Mouse (Mus musculus) heart, embryonic 11.5 days (tissue): ENCODE data around the gene Rhob. TPM values are rescaled to one million over a fixed set of nuclear protein-coding genes. Genes with fewer than 3 reads are reported as not detected.
"Not testable (repeated sequence)": the region's sequence is repeated elsewhere in the genome, so short reads cannot be mapped to it uniquely, and the experiment has no call there.

ENCODE experiments used
- ATAC-seq: fragments of 200-750 bp; cut with Nextera tagmentation; replicated peaks from 2 replicates; pipeline ENCODE4 v1.8.0; 2017; ENCODE audit warnings: moderate library complexity; ENCODE audit not compliant: insufficient number of reproducible peaks, low FRiP score, low TSS enrichment
- H3K27ac ChIP-seq: fragments of 300-500 bp; sonication (generic); 2 replicates; pipeline ENCODE4 v1.5.1; 2014; ENCODE audit warnings: mild to moderate bottlenecking, low read depth, low read length
- H3K27me3 ChIP-seq: fragments of 300-500 bp; sonication (generic); 2 replicates; pipeline ENCODE4 v1.6.1; 2014; ENCODE audit warnings: mild to moderate bottlenecking, low read length, mixed read lengths; ENCODE audit not compliant: control insufficient read depth, insufficient read depth
- H3K36me3 ChIP-seq: fragments of 300-500 bp; sonication (generic); 2 replicates; pipeline ENCODE4 v1.6.1; 2014; ENCODE audit warnings: mild to moderate bottlenecking, low read length, moderate library complexity, mixed read lengths; ENCODE audit not compliant: control insufficient read depth, insufficient read depth
- H3K4me1 ChIP-seq: fragments of 300-500 bp; sonication (generic); 2 replicates; pipeline ENCODE4 v1.6.1; 2014; ENCODE audit warnings: low read length; ENCODE audit not compliant: control insufficient read depth, insufficient read depth
- H3K4me2 ChIP-seq: fragments of 300-500 bp; sonication (generic); 2 replicates; pipeline ENCODE4 v1.6.1; 2014; ENCODE audit warnings: mild to moderate bottlenecking, moderate library complexity
- H3K4me3 ChIP-seq: fragments of 300-500 bp; sonication (generic); 2 replicates; pipeline ENCODE4 v1.5.1; 2014; ENCODE audit warnings: low read depth, low read length
- H3K9ac ChIP-seq: fragments of 300-500 bp; sonication (generic); 2 replicates; pipeline ENCODE4 v1.6.1; 2014; ENCODE audit warnings: mild to moderate bottlenecking, low read depth, low read length, moderate library complexity
- H3K9me3 ChIP-seq: fragments of 300-500 bp; sonication (generic); replicated peaks from 2 replicates; pipeline ENCODE4 v1.6.1; 2016; ENCODE audit warnings: low read length; ENCODE audit not compliant: control insufficient read depth
- WGBS: fragments of 180-500 bp; shearing (Covaris S2); extraction: QIAGEN DNeasy Blood & Tissue Kit; methylation state at CpG from one replicate; pipeline ENCODE4 v1.1.7; 2014; ENCODE audit not compliant: insufficient replicate concordance; 5-methylcytosine and 5-hydroxymethylcytosine counted together
- polyA plus RNA-seq: library from polyadenylated mRNA; unstranded; fragments of >200 nt; fragmentation: Nextera tagmentation; extraction: Ambion mirVana; gene quantifications from 2 replicates; pipeline ENCODE4 v1.2.1, GENCODE M21; 2014

Rhob gene
- polyA plus RNA-seq, 1 experiment from 2014 or later = 54.8 TPM

GRCm38 (mm10) chr12:8463599-8464160 lies 36.1 kb downstream of the Rhob start:
- Histone ChIP-seq H3K4me3 (no peak overlapping the region), H3K27ac (no peak overlapping the region), H3K9me3 (no peaks in the 10 kb centered on the region), H3K9ac (no peak overlapping the region), H3K4me2 (no peak overlapping the region), H3K27me3 (no peaks in the 10 kb centered on the region), H3K36me3 (no peaks in the 10 kb centered on the region), H3K4me1 (no peaks in the 10 kb centered on the region)
- ATAC-seq = no peak
- WGBS = 71% methylated on average over 3 of the region's 3 CpGs

GRCm38 (mm10) chr12:8462533-8462932 lies 37.3 kb downstream of the Rhob start:
- H3K4me3 ChIP-seq = no peak overlapping the region
- no peak overlapping the region for H3K27ac ChIP-seq
- no peak for ATAC-seq
- H3K27me3 ChIP-seq = no peaks in the 10 kb centered on the region
- 74% methylated on average over 5 of the region's 5 CpGs for WGBS
- no peak overlapping the region for H3K4me2 ChIP-seq
- H3K9me3 ChIP-seq = no peaks in the 10 kb centered on the region
- no peaks in the 10 kb centered on the region for H3K36me3 ChIP-seq
- no peak overlapping the region for H3K9ac ChIP-seq
- H3K4me1 ChIP-seq = no peaks in the 10 kb centered on the region

- H3K27me3 ChIP-seq, H3K36me3 ChIP-seq, H3K4me2 ChIP-seq, H3K9ac ChIP-seq, H3K4me3 ChIP-seq, H3K4me1 ChIP-seq, ATAC-seq, H3K27ac ChIP-seq, H3K9me3 ChIP-seq: not testable (repeated sequence)
- WGBS = 84% methylated on average over 7 of the region's 8 CpGs
These were observed 38.2 kb downstream of the Rhob start for GRCm38 (mm10) chr12:8461575-8461974.

GRCm38 (mm10) chr12:8458400-8458799 lies 41.4 kb downstream of the Rhob start:
- no peaks in the 10 kb centered on the region for H3K36me3 ChIP-seq
- H3K4me3 ChIP-seq = no peak overlapping the region
- ATAC-seq = no peak
- WGBS = 77% methylated on average over 8 of the region's 8 CpGs
- no peak overlapping the region for H3K4me2 ChIP-seq
- H3K9me3 ChIP-seq = no peaks in the 10 kb centered on the region
- no peak overlapping the region for H3K27ac ChIP-seq
- H3K9ac ChIP-seq = no peak overlapping the region
- no peaks in the 10 kb centered on the region for H3K27me3 ChIP-seq
- H3K4me1 ChIP-seq = no peaks in the 10 kb centered on the region

- H3K4me2 ChIP-seq = no peak overlapping the region
- no peaks in the 10 kb centered on the region for H3K4me1 ChIP-seq
- H3K9ac ChIP-seq = no peak overlapping the region
- no peak for ATAC-seq
- H3K9me3 ChIP-seq = no peaks in the 10 kb centered on the region
- H3K4me3 ChIP-seq = no peak overlapping the region
- H3K36me3 ChIP-seq = no peaks in the 10 kb centered on the region
- no peaks in the 10 kb centered on the region for H3K27me3 ChIP-seq
- 69% methylated on average over 5 of the region's 5 CpGs for WGBS
- H3K27ac ChIP-seq = no peak overlapping the region
These were observed 42.8 kb downstream of the Rhob start for GRCm38 (mm10) chr12:8457052-8457451.

- Histone ChIP-seq H3K27ac (no peak overlapping the region), H3K36me3 (no peaks in the 10 kb centered on the region), H3K9ac (no peak overlapping the region), H3K9me3 (no peaks in the 10 kb centered on the region), H3K4me1 (0 out of 2 replicates have a peak, but pooled peaks cover 4% of the 10 kb centered on the region), H3K4me2 (no peak overlapping the region), H3K27me3 (no peaks in the 10 kb centered on the region; the same call in 1 of the 2 replicates), H3K4me3 (no peak overlapping the region)
- ATAC-seq = no peak
- 43% methylated on average over 2 of the region's 2 CpGs for whole genome bisulfite sequencing
These were observed 44.8 kb downstream of the Rhob start for GRCm38 (mm10) chr12:8455046-8455445.

GRCm38 (mm10) chr12:8454487-8454886 lies 45.3 kb downstream of the Rhob start:
- H3K27ac ChIP-seq = no peak overlapping the region
- no peaks in the 10 kb centered on the region; the same call in 1 of the 2 replicates for H3K27me3 ChIP-seq
- H3K9me3 ChIP-seq = no peaks in the 10 kb centered on the region
- no peak overlapping the region for H3K9ac ChIP-seq
- no peak overlapping the region for H3K4me3 ChIP-seq
- H3K36me3 ChIP-seq = no peaks in the 10 kb centered on the region
- 0 out of 2 replicates have a peak, but pooled peaks cover 4% of the 10 kb centered on the region for H3K4me1 ChIP-seq
- H3K4me2 ChIP-seq = no peak overlapping the region
- 64% methylated on average over 3 of the region's 3 CpGs for WGBS
- ATAC-seq = no peak

- Histone ChIP-seq H3K27ac (no peak overlapping the region), H3K9me3 (no peaks in the 10 kb centered on the region), H3K4me2 (no peak overlapping the region), H3K36me3 (no peaks in the 10 kb centered on the region), H3K9ac (no peak overlapping the region), H3K27me3 (no peaks in the 10 kb centered on the region; the same call in 1 of the 2 replicates), H3K4me1 (0 out of 2 replicates have a peak, but pooled peaks cover 4% of the 10 kb centered on the region), H3K4me3 (no peak overlapping the region)
- ATAC-seq = no peak
- 77% methylated on average over 7 of the region's 7 CpGs for WGBS
These were observed 46.8 kb downstream of the Rhob start for GRCm38 (mm10) chr12:8452766-8453621.
